8 mouse cellular contexts compared by ENCODE assay signal in genomic region chr8:81342999-81343302, GRCm38 (mm10). TPM values are rescaled to one million over a fixed set of nuclear protein-coding genes. Genes with fewer than 3 reads are reported as not detected.
DNase-seq lines count a peak whose midpoint lies in the region; ATAC-seq and TF ChIP-seq lines count a peak whose summit lies in the region.

No protein-coding gene starts in this region.

- no peak for TF ChIP-seq POLR2A in heart, adult 2 months (IDR thresholded peaks at IDR 0.05; ENCODE audit: insufficient read depth, low read depth, low read length)
- TF ChIP-seq POLR2A in CH12.LX (IDR thresholded peaks at IDR 0.05; ENCODE audit: low read depth, low read length) = no peak

- H3K27me3 ChIP-seq in heart, embryonic 11.5 days (ENCODE audit: control insufficient read depth, insufficient read depth, low read length) = peaks cover 18% of the 10 kb centered on the region
- H3K27me3 ChIP-seq in heart, adult 2 months (ENCODE audit: control insufficient read depth, insufficient read depth, low read length) = no peaks in the 10 kb centered on the region; the same call in 1 of the 2 replicates
- no peaks in the 10 kb centered on the region for H3K27me3 ChIP-seq in CH12.LX (replicated peaks)

- no peak overlapping the region for H3K27ac ChIP-seq in heart, embryonic 11.5 days (ENCODE audit: low read depth, low read length)
- H3K27ac ChIP-seq in heart, adult 2 months = no peak overlapping the region
- H3K27ac ChIP-seq in CH12.LX (ENCODE audit: insufficient read depth, low read depth) (peak overlapping the region; percentile 75), macrophage (no peak overlapping the region)

- intact Hi-C loops in heart, adult 2 months (cut with DNase I) = loop anchor here (10.0 kb wide), 2 partner anchors 682 to 1502 kb away; no protein-coding TSS in a partner anchor

- no peak for ATAC-seq in heart, embryonic 11.5 days (replicated peaks; ENCODE audit: insufficient number of reproducible peaks, low FRiP score, low TSS enrichment)
- ATAC-seq in granulocyte monocyte progenitor cell, adult 5-6 weeks (replicated peaks; ENCODE audit: poor library complexity, severe bottlenecking) = 0 out of 2 replicates have a peak, but pooled peaks have one; percentile 15
- no peak for ATAC-seq in megakaryocyte progenitor cell, adult 5-6 weeks (replicated peaks; ENCODE audit: poor library complexity)

- H3K9me3 ChIP-seq in heart, embryonic 11.5 days (replicated peaks; ENCODE audit: control insufficient read depth, low read length) = no peaks in the 10 kb centered on the region
- H3K9me3 ChIP-seq in CH12.LX (replicated peaks; ENCODE audit: low read length) = no peaks in the 10 kb centered on the region

- in situ Hi-C loops in CH12.LX (cut with MboI; ENCODE audit: low pct_ligation_motif_present, low pct_unique_long_range_greater_than_20kb, low sequenced_read_pairs) = loop anchor here (10.0 to 25.0 kb wide), 2 partner anchors 462 to 694 kb away; no protein-coding TSS in a partner anchor

- no peaks in the 10 kb centered on the region for H3K79me2 ChIP-seq in heart, adult 2 months (replicated peaks; ENCODE audit: control insufficient read depth, insufficient read depth, low read length)
- peaks cover 5% of the 10 kb centered on the region; the same call in 1 of the 2 replicates for H3K79me2 ChIP-seq in CH12.LX (replicated peaks; ENCODE audit: control insufficient read depth, extremely low read depth, insufficient read depth, poor library complexity, severe bottlenecking)
- no peaks in the 10 kb centered on the region for H3K79me2 ChIP-seq in macrophage (ENCODE audit: inconsistent target)

- H3K4me3 ChIP-seq in heart, embryonic 11.5 days (ENCODE audit: low read depth, low read length) = peak overlapping the region; percentile 65
- no peak overlapping the region for H3K4me3 ChIP-seq in heart, adult 2 months
- peak overlapping the region; percentile 61 to 79 (median 72) for H3K4me3 ChIP-seq in CH12.LX (replicated peaks in 1 of 3; ENCODE audit: low read depth in 2 of 3, low read length in 2 of 3, poor library complexity in 1 of 3)
- peak overlapping the region; percentile 29; the same call in 1 of the 2 replicates for H3K4me3 ChIP-seq in macrophage (ENCODE audit: inconsistent target)

- no peak for TF ChIP-seq EP300 in heart, adult 2 months (IDR thresholded peaks at IDR 0.05; ENCODE audit: insufficient read depth, low read depth, low read length)
- TF ChIP-seq EP300 in CH12.LX (IDR thresholded peaks at IDR 0.05; ENCODE audit: low read length) = no peak

- no peaks in the 10 kb centered on the region; the same call in 1 of the 2 replicates for H3K4me1 ChIP-seq in heart, embryonic 11.5 days (ENCODE audit: control insufficient read depth, insufficient read depth, low read length)
- H3K4me1 ChIP-seq in heart, adult 2 months (ENCODE audit: control insufficient read depth, insufficient read depth, low read length) = peaks cover 2% of the 10 kb centered on the region; the same call in 1 of the 2 replicates
- peaks cover 0 to 39% of the 10 kb centered on the region in 2 experiments; a peak in 2 of 4 replicates for H3K4me1 ChIP-seq in CH12.LX (ENCODE audit: control insufficient read depth in 1 of 2, insufficient read depth in 2 of 2)

- H3K9ac ChIP-seq in heart, embryonic 11.5 days (ENCODE audit: low read depth, low read length) = no peak overlapping the region
- H3K9ac ChIP-seq in heart, adult 2 months (ENCODE audit: low read depth, low read length) = no peak overlapping the region
- H3K9ac ChIP-seq in CH12.LX (ENCODE audit: insufficient read depth, low read depth) = peak overlapping the region; percentile 54; the same call in 1 of the 2 replicates

- no peak for DNase-seq in heart, adult 2 months
- no peak for DNase-seq in CH12.LX (ENCODE audit: extremely low read depth)
- DNase-seq in spleen, postnatal 10 days (ENCODE audit: low spot score in 2 of 2) = no peak
- DNase-seq in cerebellum, adult 11 months = no peak

- no peak for TF ChIP-seq CTCF in heart, adult 2 months (IDR thresholded peaks at IDR 0.05)
- no peak for TF ChIP-seq CTCF in CH12.LX (conservative IDR thresholded peaks at IDR 0.05 in 1 of 2, IDR thresholded peaks at IDR 0.05 in 1 of 2; ENCODE audit: low read depth in 2 of 2, low read length in 2 of 2)

- H3K4me2 ChIP-seq in heart, embryonic 11.5 days = peak overlapping the region; percentile 92
- H3K4me2 ChIP-seq in CH12.LX (ENCODE audit: insufficient read depth, low read depth, poor library complexity, severe bottlenecking) = peak overlapping the region; percentile 69

- dilution Hi-C loops in CH12.LX (cut with MboI; ENCODE audit: extremely low pct_ligation_motif_present, extremely low pct_unique_long_range_greater_than_20kb, low sequenced_read_pairs) = no loop called here

- WGBS in heart, embryonic 11.5 days (ENCODE audit: insufficient replicate concordance) = 7% methylated on average over 3 of the region's 3 CpGs
- 36% methylated on average over 3 of the region's 3 CpGs for WGBS in heart, adult 2 months
- WGBS in macrophage (ENCODE audit: missing documents) = 72% methylated on average over 3 of the region's 3 CpGs

- no peak for TF ChIP-seq RAD21 in CH12.LX (IDR thresholded peaks at IDR 0.05; ENCODE audit: low read depth, low read length)

- no peaks in the 10 kb centered on the region for H3K36me3 ChIP-seq in heart, embryonic 11.5 days (ENCODE audit: control insufficient read depth, insufficient read depth, low read length)
- H3K36me3 ChIP-seq in heart, adult 2 months (ENCODE audit: control insufficient read depth, insufficient read depth, low read length) = no peaks in the 10 kb centered on the region
- H3K36me3 ChIP-seq in CH12.LX (replicated peaks in 1 of 2; ENCODE audit: control insufficient read depth in 1 of 2, insufficient read depth in 1 of 2, low read length in 1 of 2) = no peaks in the 10 kb centered on the region
- H3K36me3 ChIP-seq in macrophage (ENCODE audit: inconsistent target) = no peaks in the 10 kb centered on the region

TF ChIP-seq in CH12.LX, 34 proteins besides CTCF, POLR2A, EP300 and RAD21:
- TF ChIP-seq MXI1 (IDR thresholded peaks at IDR 0.05; ENCODE audit: low read depth, low read length) (0 out of 2 replicates have a peak, but pooled peaks have one; percentile 15), HCFC1 (IDR thresholded peaks at IDR 0.05; ENCODE audit: low read depth, low read length) (no peak), NRF1 (IDR thresholded peaks at IDR 0.05; ENCODE audit: low read depth, low read length) (no peak)

RNA-seq across cellular contexts. Expression of gene Inpp4b, which starts 0.6 kb away (rescaled TPM):
- polyA plus RNA-seq in heart, embryonic 11.5 days (2014; fragmentation: Nextera tagmentation; extraction: Ambion mirVana) = 7.6 and 8.0 TPM in 2 replicates
- total RNA-seq in heart, adult 2 months (2021) = 10 to 100 TPM; 68.9 to 73.4 TPM
- polyA plus RNA-seq in heart, adult 2 months (2012; rRNA removed) = 7.3 and 26.7 TPM in 2 replicates
- 4.7 and 4.9 TPM in 2 replicates for total RNA-seq in CH12.LX (2012; rRNA removed)
- total RNA-seq in CH12.LX (2014; rRNA removed) = 3.4 TPM in 2 replicates
- polyA plus RNA-seq in CH12.LX (2012; ENCODE audit: insufficient read length, low read depth) = 3.0 and 3.7 TPM in 2 replicates
- total RNA-seq in granulocyte monocyte progenitor cell, adult 5-6 weeks (2014; fragmentation: Nextera tagmentation) = 0.73 and 1.2 TPM in 2 replicates
- 0.47 and 4.7 TPM in 2 replicates for total RNA-seq in granulocyte monocyte progenitor cell, adult 5-6 weeks (2017)
- total RNA-seq in macrophage (2018; cell fraction: chromatin; rRNA removed) = 10 to 100 TPM in 10 of 26 experiments, 1 to 10 TPM in 15, under 1 TPM in 1; 0.63 to 22.2 (median 9.0) TPM
- 1 to 10 TPM in 16 of 26 experiments, under 1 TPM in 10; 0.65 to 3.5 (median 1.2) TPM for total RNA-seq in macrophage (2018; cell fraction: cytosol; rRNA removed)
- 10 to 100 TPM in 6 of 26 experiments, 1 to 10 TPM in 20; 1.9 to 53.4 (median 5.6) TPM for total RNA-seq in macrophage (2018; cell fraction: nucleus; rRNA removed)
- polyA plus RNA-seq in macrophage (2018) = 0.29 to 4.8 TPM (median 0.82 TPM) in 3 replicates
- total RNA-seq in megakaryocyte progenitor cell, adult 5-6 weeks (2015) = 1.9 and 2.8 TPM in 2 replicates
- total RNA-seq in megakaryocyte progenitor cell, adult 5-6 weeks (2017) = 0.42 and 1.0 TPM in 2 replicates

Comparison
In these comparisons a context has a peak if more than half of its experiments do, and no peak if none do; other contexts are left out.
1. RNA of gene Inpp4b, which starts 0.6 kb away (total RNA-seq): 68.9 to 73.4 TPM in heart, adult 2 months; 3.4 to 4.9 TPM in CH12.LX, 0.47 to 4.7 TPM in granulocyte monocyte progenitor cell, adult 5-6 weeks and 0.42 to 2.8 TPM in megakaryocyte progenitor cell, adult 5-6 weeks; every median in the first group is over 10 times any median in the second.